Mouse (Mus musculus) liver, embryonic 15.5 days (tissue): ENCODE measurements around the gene Cmtm8. TPM values are rescaled to one million over a fixed set of nuclear protein-coding genes. Genes with fewer than 3 reads are reported as not detected.

Source experiments
- polyA plus RNA-seq: library from polyadenylated mRNA; unstranded; fragments of >200 nt; fragmentation: Nextera tagmentation; extraction: Ambion mirVana; gene quantifications from 2 replicates; pipeline ENCODE4 v1.2.1, GENCODE M21; 2015

The Cmtm8 gene
- polyA plus RNA-seq, 1 experiment from 2014 or later: 37.5 TPM

Other genes with a start within 250 kb of the Cmtm8 start
- 22.8 and 24.9 TPM in 2 replicates for gene Cnot10, start 204.0 kb downstream of the Cmtm8 start, polyA plus RNA-seq
- 20.9 and 21.9 TPM in 2 replicates for gene Dync1li1, start 155.4 kb downstream of the Cmtm8 start, polyA plus RNA-seq
- 26.3 and 28.5 TPM in 2 replicates for gene Cmtm6, start 113.0 kb downstream of the Cmtm8 start, polyA plus RNA-seq
- 56.5 and 59.9 TPM in 2 replicates for gene Cmtm7, start 62.3 kb downstream of the Cmtm8 start, polyA plus RNA-seq
- 6.4 and 6.6 TPM in 2 replicates for gene Gpd1l, start 89.8 kb upstream of the Cmtm8 start, polyA plus RNA-seq
- 0.12 and 0.20 TPM in 2 replicates for gene Osbpl10, start 134.4 kb upstream of the Cmtm8 start, polyA plus RNA-seq
- gene Rps27rt, start 138.6 kb upstream of the Cmtm8 start, polyA plus RNA-seq: 111 and 184 TPM in 2 replicates